Mouse (Mus musculus) hindbrain, embryonic 11.5 days (tissue): Measurements from ENCODE around the gene Hoxb7. TPM values are rescaled to one million over a fixed set of nuclear protein-coding genes. Genes with fewer than 3 reads are reported as not detected.

Source experiments
- ATAC-seq: fragments of 200-750 bp; cut with Nextera tagmentation; 2 replicates; pipeline ENCODE4 v1.8.0; 2017; ENCODE audit warnings: mild to moderate bottlenecking, moderate TSS enrichment, moderate library complexity; ENCODE audit not compliant: low FRiP score
- DNase-seq: peaks from one replicate; pipeline ENCODE4 v3.0.0-alpha.2; 2015; ENCODE audit warnings: low spot score
- H3K27ac ChIP-seq: fragments of 300-500 bp; sonication (generic); 2 replicates; pipeline ENCODE4 v1.5.1; 2014; ENCODE audit warnings: mild to moderate bottlenecking, low read depth, low read length
- H3K27me3 ChIP-seq: fragments of 300-500 bp; sonication (generic); 2 replicates; pipeline ENCODE4 v1.6.1; 2014; ENCODE audit warnings: mild to moderate bottlenecking, low read length, moderate library complexity, mixed read lengths; ENCODE audit not compliant: control insufficient read depth, insufficient read depth
- H3K36me3 ChIP-seq: fragments of 300-500 bp; sonication (generic); 2 replicates; pipeline ENCODE4 v1.6.1; 2014; ENCODE audit warnings: mild to moderate bottlenecking, low read length, moderate library complexity, mixed read lengths; ENCODE audit not compliant: control insufficient read depth, insufficient read depth
- H3K4me1 ChIP-seq: fragments of 300-500 bp; sonication (generic); replicated peaks from 2 replicates; pipeline ENCODE4 v1.6.1; 2014; ENCODE audit warnings: low read length, mixed read lengths; ENCODE audit not compliant: control insufficient read depth, insufficient read depth
- H3K4me2 ChIP-seq: fragments of 300-500 bp; sonication (generic); replicated peaks from 2 replicates; pipeline ENCODE4 v1.6.1; 2014; ENCODE audit warnings: mild to moderate bottlenecking, low read depth, low read length
- H3K4me3 ChIP-seq: fragments of 300-500 bp; sonication (generic); 2 replicates; pipeline ENCODE4 v1.5.1; 2014; ENCODE audit warnings: low read depth, low read length
- H3K9ac ChIP-seq: fragments of 300-500 bp; sonication (generic); 2 replicates; pipeline ENCODE4 v1.6.1; 2014; ENCODE audit warnings: low read depth, low read length
- H3K9me3 ChIP-seq: fragments of 300-500 bp; sonication (generic); 2 replicates; pipeline ENCODE4 v1.6.1; 2016; ENCODE audit warnings: low read length; ENCODE audit not compliant: control insufficient read depth
- WGBS: fragments of 180-500 bp; shearing (Covaris S2); extraction: QIAGEN DNeasy Blood & Tissue Kit; methylation state at CpG from one replicate; pipeline ENCODE4 v1.1.7; 2014; 5-methylcytosine and 5-hydroxymethylcytosine counted together
- polyA plus RNA-seq: library from polyadenylated mRNA; unstranded; fragments of >200 nt; fragmentation: Nextera tagmentation; extraction: Ambion mirVana; gene quantifications from 2 replicates; pipeline ENCODE4 v1.2.1, GENCODE M21; 2014

The Hoxb7 gene
- polyA plus RNA-seq, 1 experiment from 2014 or later: 4.0 TPM

- peak overlapping the region; percentile 56 for H3K4me3 ChIP-seq
- DNase-seq (no peak), ATAC-seq (no peak)
- no peaks in the 10 kb centered on the region for H3K4me1 ChIP-seq
- H3K27me3 ChIP-seq: peaks cover 83% of the 10 kb centered on the region
- WGBS: 8% methylated on average over 6 of the region's 6 CpGs
- H3K9me3 ChIP-seq: no peaks in the 10 kb centered on the region
- H3K36me3 ChIP-seq: no peaks in the 10 kb centered on the region
- H3K4me2 ChIP-seq: peak overlapping the region; percentile 35
- H3K9ac ChIP-seq: peak overlapping the region; percentile 95
- peak overlapping the region; percentile 98 for H3K27ac ChIP-seq
Observed at GRCm38 (mm10) chr11:96322738-96323137, 36.3 kb downstream of the Hoxb7 start.

- Histone ChIP-seq H3K27me3 (peaks cover 83% of the 10 kb centered on the region), H3K4me3 (peak within 1 kb of the TSS; percentile 56), H3K9me3 (no peaks in the 10 kb centered on the region), H3K27ac (peak within 1 kb of the TSS; percentile 98), H3K4me1 (no peaks in the 10 kb centered on the region), H3K9ac (peak within 1 kb of the TSS; percentile 95), H3K36me3 (no peaks in the 10 kb centered on the region), H3K4me2 (peak within 1 kb of the TSS; percentile 35)
- no peak for DNase-seq
- 3% methylated on average over 10 of the region's 10 CpGs for WGBS
- no peak for ATAC-seq
Observed at GRCm38 (mm10) chr11:96323154-96323553, 36.7 kb downstream of the Hoxb7 start, which contains the start of gene Hoxb3. Gene Hoxb3, plus strand, starts transcription at chr11:96323326.

- H3K4me2 ChIP-seq: peak overlapping the region; percentile 30
- DNase-seq: peak; percentile 64
- no peak for ATAC-seq
- no peaks in the 10 kb centered on the region for H3K36me3 ChIP-seq
- H3K27ac ChIP-seq: peak overlapping the region; percentile 98
- peak overlapping the region; percentile 95 for H3K9ac ChIP-seq
- no peaks in the 10 kb centered on the region for H3K4me1 ChIP-seq
- H3K27me3 ChIP-seq: peaks cover 79% of the 10 kb centered on the region
- peak overlapping the region; percentile 56 for H3K4me3 ChIP-seq
- WGBS: 0% methylated on average over 5 of the region's 5 CpGs
- H3K9me3 ChIP-seq: no peaks in the 10 kb centered on the region
Observed at GRCm38 (mm10) chr11:96324125-96324524, 37.7 kb downstream of the Hoxb7 start.

DNA sequence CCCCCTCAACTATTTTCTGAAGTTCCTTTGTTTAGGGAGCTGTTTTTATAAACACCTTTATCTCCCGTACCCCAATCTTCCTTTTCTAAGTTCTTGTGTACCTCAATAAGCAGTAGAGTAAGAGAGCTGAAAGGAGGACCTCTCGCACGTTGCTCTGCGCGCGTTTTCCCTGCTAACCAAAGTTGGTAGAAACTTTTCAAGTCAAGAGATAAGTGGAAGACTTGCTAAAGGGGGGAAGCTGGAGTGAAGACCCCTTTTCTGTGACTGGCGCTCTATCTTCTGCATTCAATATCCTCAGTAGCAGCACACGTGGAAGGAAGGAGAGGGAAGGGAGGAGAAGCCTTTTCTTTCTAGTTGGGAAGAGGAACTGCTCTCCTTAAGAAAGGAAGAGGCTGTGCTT lies 38.5 kb downstream of the Hoxb7 start:
- Histone ChIP-seq H3K36me3 (no peaks in the 10 kb centered on the region), H3K4me1 (no peaks in the 10 kb centered on the region), H3K9me3 (no peaks in the 10 kb centered on the region), H3K4me3 (peak overlapping the region; percentile 56), H3K9ac (peak overlapping the region; percentile 95), H3K27ac (peak overlapping the region; percentile 98), H3K4me2 (peak overlapping the region; percentile 79), H3K27me3 (peaks cover 77% of the 10 kb centered on the region)
- no peak for ATAC-seq
- 2% methylated on average over 8 of the region's 8 CpGs for WGBS
- peak; percentile 57 for DNase-seq

DNA sequence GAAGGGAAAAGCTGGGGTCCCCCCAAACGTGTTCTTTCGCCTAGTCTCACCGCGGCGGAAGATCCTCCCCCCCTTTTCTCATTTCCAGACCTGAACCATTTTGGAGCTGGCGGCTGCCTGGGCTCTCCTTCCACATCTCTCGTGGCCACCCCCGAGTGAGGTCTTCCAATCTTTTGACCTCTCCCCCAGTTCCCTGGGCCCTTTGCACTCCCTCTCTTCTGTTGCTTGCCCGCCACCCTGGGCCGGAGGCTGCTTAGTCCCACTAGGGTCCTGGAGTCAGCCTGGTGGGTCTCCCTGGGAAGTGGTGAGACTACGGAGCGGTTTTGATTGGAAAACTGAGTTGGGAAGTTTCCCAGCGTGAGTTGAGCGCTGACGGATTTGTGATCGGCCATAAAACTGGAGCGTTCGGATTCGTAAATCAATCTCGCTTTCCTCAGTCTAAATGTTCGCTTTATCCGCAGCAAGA lies 39.4 kb downstream of the Hoxb7 start:
- H3K9me3 ChIP-seq: no peaks in the 10 kb centered on the region
- peak overlapping the region; percentile 95 for H3K9ac ChIP-seq
- ATAC-seq (no peak), DNase-seq (peak; percentile 65)
- H3K36me3 ChIP-seq: no peaks in the 10 kb centered on the region
- H3K27me3 ChIP-seq: peaks cover 78% of the 10 kb centered on the region
- peak overlapping the region; percentile 79 for H3K4me2 ChIP-seq
- whole genome bisulfite sequencing: 1% methylated on average over 22 of the region's 22 CpGs
- no peaks in the 10 kb centered on the region; the same call in 1 of the 2 replicates for H3K4me1 ChIP-seq
- H3K4me3 ChIP-seq: peak overlapping the region; percentile 56
- H3K27ac ChIP-seq: peak overlapping the region; percentile 98

DNA sequence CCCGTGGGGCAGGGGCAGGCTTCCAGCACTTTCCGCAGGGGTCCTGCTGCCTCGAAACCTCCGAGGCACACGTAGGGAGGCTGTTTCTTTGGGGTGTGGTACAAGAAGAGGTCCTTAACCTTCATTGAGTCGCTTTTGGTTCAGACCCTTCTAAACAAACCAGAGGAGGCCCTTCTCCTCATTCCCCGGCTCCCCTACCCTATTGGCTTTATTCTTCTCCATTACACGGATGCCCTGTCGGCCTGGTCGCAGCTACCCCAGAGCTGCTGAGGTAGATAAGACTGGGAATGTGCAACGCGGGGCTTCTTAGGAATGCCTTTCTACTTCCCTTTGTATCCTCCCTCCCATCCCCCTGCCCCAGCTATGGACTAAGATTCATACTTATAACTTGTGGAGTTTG lies 40.3 kb downstream of the Hoxb7 start:
- Histone ChIP-seq H3K4me2 (peak overlapping the region; percentile 79), H3K4me3 (peak overlapping the region; percentile 56), H3K27ac (peak overlapping the region; percentile 98), H3K27me3 (peaks cover 79% of the 10 kb centered on the region), H3K9me3 (no peaks in the 10 kb centered on the region), H3K4me1 (no peaks in the 10 kb centered on the region; the same call in 1 of the 2 replicates), H3K36me3 (no peaks in the 10 kb centered on the region), H3K9ac (peak overlapping the region; percentile 95)
- ATAC-seq: no peak
- WGBS: 1% methylated on average over 12 of the region's 12 CpGs
- DNase-seq: peak; percentile 57

DNA sequence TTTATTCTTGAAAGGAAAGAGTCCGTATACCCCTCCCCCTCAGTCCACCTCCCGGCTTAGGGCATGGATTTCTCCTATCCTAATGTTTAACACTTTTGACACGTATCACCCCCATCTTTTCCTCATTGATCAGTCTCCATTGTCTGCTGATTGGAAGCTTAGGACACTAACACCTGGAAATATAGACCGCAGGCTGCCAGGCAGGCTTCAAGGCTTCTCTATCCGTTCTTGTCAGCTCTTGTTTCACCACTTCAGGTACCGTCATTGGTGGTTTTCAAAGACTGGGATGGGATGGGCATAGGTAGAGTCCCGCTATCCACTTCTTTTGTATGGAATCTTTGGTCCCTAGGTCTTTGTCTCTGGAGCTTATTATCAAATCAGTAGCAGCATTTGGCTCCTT lies 40.7 kb downstream of the Hoxb7 start:
- Histone ChIP-seq H3K4me2 (peak overlapping the region; percentile 79), H3K4me1 (no peaks in the 10 kb centered on the region; the same call in 1 of the 2 replicates), H3K9ac (peak overlapping the region; percentile 95), H3K27me3 (peaks cover 80% of the 10 kb centered on the region), H3K27ac (peak overlapping the region; percentile 98), H3K36me3 (no peaks in the 10 kb centered on the region), H3K9me3 (no peaks in the 10 kb centered on the region), H3K4me3 (peak overlapping the region; percentile 56)
- DNase-seq (peak; percentile 52), ATAC-seq (no peak)
- 2% methylated on average over 7 of the region's 7 CpGs for WGBS

GRCm38 (mm10) chr11:96327750-96328149 lies 41.3 kb downstream of the Hoxb7 start:
- ATAC-seq (no peak), DNase-seq (peak; percentile 53)
- H3K27me3 ChIP-seq: peaks cover 82% of the 10 kb centered on the region
- H3K9ac ChIP-seq: peak overlapping the region; percentile 95
- no peaks in the 10 kb centered on the region for H3K36me3 ChIP-seq
- no peaks in the 10 kb centered on the region for H3K9me3 ChIP-seq
- H3K4me1 ChIP-seq: no peaks in the 10 kb centered on the region; the same call in 1 of the 2 replicates
- H3K27ac ChIP-seq: peak overlapping the region; percentile 98
- WGBS: 0% methylated on average over 5 of the region's 5 CpGs
- H3K4me3 ChIP-seq: peak overlapping the region; percentile 56
- H3K4me2 ChIP-seq: peak overlapping the region; percentile 79

DNA sequence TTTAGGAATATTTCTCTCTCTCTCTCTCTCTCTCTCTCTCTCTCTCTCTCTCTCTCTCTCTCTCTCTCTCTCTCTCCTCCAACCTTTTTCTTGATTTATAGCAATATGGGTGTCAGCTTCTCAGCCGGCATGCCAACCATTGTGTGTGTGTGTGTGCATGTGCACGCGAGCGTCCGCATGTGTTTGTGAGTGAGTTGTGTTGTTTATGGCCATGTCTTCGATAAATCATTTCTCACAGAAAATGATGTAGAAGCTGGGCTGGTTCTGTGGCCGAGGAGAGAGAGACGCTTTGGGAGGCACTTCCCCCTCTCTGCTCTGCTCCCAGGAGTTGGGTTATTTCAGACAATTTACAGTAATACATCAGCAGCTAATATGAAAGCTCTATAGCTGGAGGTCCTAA lies 42.2 kb downstream of the Hoxb7 start:
- peak overlapping the region; percentile 56 for H3K4me3 ChIP-seq
- peak overlapping the region; percentile 95 for H3K9ac ChIP-seq
- H3K9me3 ChIP-seq: no peaks in the 10 kb centered on the region
- peaks cover 87% of the 10 kb centered on the region for H3K27me3 ChIP-seq
- ATAC-seq (no peak), DNase-seq (no peak)
- H3K36me3 ChIP-seq: no peaks in the 10 kb centered on the region
- WGBS: 7% methylated on average over 8 of the region's 8 CpGs
- no peaks in the 10 kb centered on the region; the same call in 1 of the 2 replicates for H3K4me1 ChIP-seq
- H3K27ac ChIP-seq: peak overlapping the region; percentile 98
- peak overlapping the region; percentile 79 for H3K4me2 ChIP-seq
